Mouse (Mus musculus): Measurements from ENCODE around the gene Nup210. TPM values are rescaled to one million over a fixed set of nuclear protein-coding genes. Genes with fewer than 3 reads are reported as not detected.
A peak's percentile ranks its signal among the peaks of the same experiment; 100 is the strongest.

The Nup210 gene
- polyA plus RNA-seq, 1 experiment from 2014 or later, result 13.9 TPM

GRCm38 (mm10) chr6:91067048-91067447 lies 49.6 kb downstream of the Nup210 start:
- Histone ChIP-seq H3K9ac (ENCODE audit: low read length) (no peak overlapping the region), H3K4me3 (ENCODE audit: low read depth, low read length) (no peak overlapping the region), H3K4me1 (ENCODE audit: control insufficient read depth, insufficient read depth, low read length) (no peaks in the 10 kb centered on the region), H3K9me3 (replicated peaks; ENCODE audit: control insufficient read depth, low read length) (no peaks in the 10 kb centered on the region), H3K36me3 (ENCODE audit: control insufficient read depth, insufficient read depth, low read length) (peaks cover 65% of the 10 kb centered on the region), H3K27me3 (replicated peaks; ENCODE audit: control insufficient read depth, insufficient read depth, low read length) (no peaks in the 10 kb centered on the region), H3K4me2 (ENCODE audit: low read length) (no peak overlapping the region), H3K27ac (ENCODE audit: low read depth, low read length) (no peak overlapping the region)
- ATAC-seq (no peak), DNase-seq (ENCODE audit: low spot score) (no peak)
- 91% methylated on average over 3 of the region's 3 CpGs for WGBS

DNA sequence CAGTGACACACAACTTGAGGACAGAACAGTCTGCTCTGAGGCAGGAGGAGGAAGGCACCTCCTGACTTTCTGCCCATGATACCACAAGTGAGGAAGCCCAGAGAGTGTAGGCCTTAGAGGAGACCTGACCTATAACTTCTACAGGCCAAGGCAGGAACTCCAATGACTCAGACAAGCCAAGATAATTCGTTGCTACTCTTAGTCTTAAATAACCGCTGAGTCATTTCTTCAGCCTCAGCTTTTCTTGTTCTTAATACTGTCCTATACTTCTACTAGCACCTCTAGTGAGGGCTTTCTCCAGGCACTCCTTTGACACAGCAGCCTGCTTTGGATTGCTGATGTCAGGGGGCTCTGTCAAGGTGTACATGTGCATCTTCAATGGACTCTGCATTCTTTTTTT lies 55.3 kb downstream of the Nup210 start:
- 90% methylated on average over 2 of the region's 2 CpGs for WGBS
- Histone ChIP-seq H3K9me3 (replicated peaks; ENCODE audit: control insufficient read depth, low read length) (no peaks in the 10 kb centered on the region), H3K4me2 (ENCODE audit: low read length) (no peak overlapping the region), H3K4me1 (ENCODE audit: control insufficient read depth, insufficient read depth, low read length) (no peaks in the 10 kb centered on the region), H3K9ac (ENCODE audit: low read length) (no peak overlapping the region), H3K27me3 (replicated peaks; ENCODE audit: control insufficient read depth, insufficient read depth, low read length) (no peaks in the 10 kb centered on the region), H3K36me3 (ENCODE audit: control insufficient read depth, insufficient read depth, low read length) (peaks cover 65% of the 10 kb centered on the region), H3K4me3 (ENCODE audit: low read depth, low read length) (no peak overlapping the region), H3K27ac (ENCODE audit: low read depth, low read length) (no peak overlapping the region)
- ATAC-seq, result no peak
- DNase-seq (ENCODE audit: low spot score), result no peak

DNA sequence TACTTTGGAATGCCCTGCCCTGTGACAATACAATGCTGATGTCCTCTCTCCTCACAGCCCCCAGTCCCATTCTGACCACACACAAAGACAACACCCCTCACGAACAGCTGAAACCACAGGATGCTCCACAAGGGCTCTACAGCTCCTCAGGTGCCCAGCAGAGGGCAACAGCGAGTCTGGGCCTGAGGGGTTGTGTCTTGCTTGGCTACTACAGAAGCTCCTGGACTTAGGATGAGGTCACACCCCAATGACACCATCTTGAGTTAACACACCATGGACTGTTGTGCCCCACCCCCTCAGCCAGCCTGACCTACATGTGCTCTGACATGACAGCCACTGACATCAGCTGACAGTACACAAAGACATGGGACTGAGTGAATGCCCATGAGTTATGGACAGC lies 56.9 kb downstream of the Nup210 start:
- H3K27ac ChIP-seq (ENCODE audit: low read depth, low read length), result no peak overlapping the region
- H3K27me3 ChIP-seq (replicated peaks; ENCODE audit: control insufficient read depth, insufficient read depth, low read length), result no peaks in the 10 kb centered on the region
- no peak overlapping the region for H3K4me2 ChIP-seq (ENCODE audit: low read length)
- H3K4me1 ChIP-seq (ENCODE audit: control insufficient read depth, insufficient read depth, low read length), result no peaks in the 10 kb centered on the region
- no peak overlapping the region for H3K4me3 ChIP-seq (ENCODE audit: low read depth, low read length)
- peaks cover 60% of the 10 kb centered on the region for H3K36me3 ChIP-seq (ENCODE audit: control insufficient read depth, insufficient read depth, low read length)
- no peak overlapping the region for H3K9ac ChIP-seq (ENCODE audit: low read length)
- 42% methylated on average over 2 of the region's 2 CpGs for WGBS
- no peak for DNase-seq (ENCODE audit: low spot score)
- ATAC-seq, result no peak; the same call in 1 of the 2 replicates
- H3K9me3 ChIP-seq (replicated peaks; ENCODE audit: control insufficient read depth, low read length), result no peaks in the 10 kb centered on the region

- no peaks in the 10 kb centered on the region for H3K4me1 ChIP-seq (ENCODE audit: control insufficient read depth, insufficient read depth, low read length)
- H3K9ac ChIP-seq (ENCODE audit: low read length), result no peak overlapping the region
- no peaks in the 10 kb centered on the region for H3K27me3 ChIP-seq (replicated peaks; ENCODE audit: control insufficient read depth, insufficient read depth, low read length)
- H3K4me2 ChIP-seq (ENCODE audit: low read length), result no peak overlapping the region
- peaks cover 61% of the 10 kb centered on the region for H3K36me3 ChIP-seq (ENCODE audit: control insufficient read depth, insufficient read depth, low read length)
- ATAC-seq, result no peak
- no peak overlapping the region for H3K27ac ChIP-seq (ENCODE audit: low read depth, low read length)
- H3K4me3 ChIP-seq (ENCODE audit: low read depth, low read length), result no peak overlapping the region
- H3K9me3 ChIP-seq (replicated peaks; ENCODE audit: control insufficient read depth, low read length), result no peaks in the 10 kb centered on the region
- no peak for DNase-seq (ENCODE audit: low spot score)
- whole genome bisulfite sequencing, result 65% methylated on average over 2 of the region's 2 CpGs
These were observed 58.6 kb downstream of the Nup210 start for GRCm38 (mm10) chr6:91057989-91058388.

DNA sequence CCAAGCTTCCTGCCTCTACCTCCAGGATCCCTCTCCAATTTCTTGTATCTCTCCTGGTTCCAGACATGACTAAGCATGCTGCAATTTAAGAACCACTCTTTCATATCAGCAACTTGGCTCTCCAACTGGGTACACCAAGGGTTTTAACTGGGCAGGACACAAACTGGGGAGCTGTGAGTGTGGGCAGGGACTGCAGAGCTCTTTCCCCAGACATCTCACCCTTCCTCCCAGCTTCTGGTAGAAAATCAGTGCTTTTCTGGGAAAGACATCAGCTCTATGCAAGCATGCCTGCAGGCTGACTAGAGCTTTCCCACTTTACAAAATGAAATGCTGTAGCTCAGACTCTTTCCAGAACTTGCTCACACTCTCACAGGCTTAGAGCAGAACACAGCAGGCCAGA lies 60.3 kb downstream of the Nup210 start:
- DNase-seq (ENCODE audit: low spot score) (no peak), ATAC-seq (no peak)
- Histone ChIP-seq H3K27me3 (replicated peaks; ENCODE audit: control insufficient read depth, insufficient read depth, low read length) (no peaks in the 10 kb centered on the region), H3K36me3 (ENCODE audit: control insufficient read depth, insufficient read depth, low read length) (peaks cover 56% of the 10 kb centered on the region), H3K4me3 (ENCODE audit: low read depth, low read length) (no peak overlapping the region), H3K9me3 (replicated peaks; ENCODE audit: control insufficient read depth, low read length) (no peaks in the 10 kb centered on the region), H3K27ac (ENCODE audit: low read depth, low read length) (no peak overlapping the region), H3K4me2 (ENCODE audit: low read length) (no peak overlapping the region), H3K4me1 (ENCODE audit: control insufficient read depth, insufficient read depth, low read length) (no peaks in the 10 kb centered on the region), H3K9ac (ENCODE audit: low read length) (no peak overlapping the region)

- no peak for DNase-seq (ENCODE audit: low spot score)
- peaks cover 43% of the 10 kb centered on the region for H3K36me3 ChIP-seq (ENCODE audit: control insufficient read depth, insufficient read depth, low read length)
These were observed 64.1 kb downstream of the Nup210 start for GRCm38 (mm10) chr6:91052572-91052971.

DNA sequence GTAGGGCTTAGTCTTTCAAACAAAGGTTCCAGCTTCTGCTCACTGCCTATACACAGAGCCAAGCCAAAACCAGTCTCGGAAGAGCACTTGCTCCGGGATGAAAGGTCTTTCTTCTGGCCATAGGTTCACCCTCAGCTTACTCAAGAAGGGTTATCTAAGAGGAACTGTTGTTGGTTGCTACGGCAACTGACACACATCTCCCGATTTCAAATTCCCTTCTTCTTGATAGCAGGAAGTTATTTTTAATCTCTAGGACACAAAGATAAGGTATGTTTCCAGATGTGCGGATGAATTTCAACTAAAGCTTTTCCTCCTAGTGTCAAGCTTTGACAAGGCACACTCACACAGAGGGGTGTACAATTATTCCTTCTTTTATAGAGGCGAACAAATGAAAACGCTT lies 68.6 kb downstream of the Nup210 start:
- 86% methylated on average over 7 of the region's 7 CpGs for WGBS
- no peaks in the 10 kb centered on the region for H3K27me3 ChIP-seq (replicated peaks; ENCODE audit: control insufficient read depth, insufficient read depth, low read length)
- no peak overlapping the region for H3K9ac ChIP-seq (ENCODE audit: low read length)
- no peak overlapping the region for H3K4me3 ChIP-seq (ENCODE audit: low read depth, low read length)
- H3K4me2 ChIP-seq (ENCODE audit: low read length), result no peak overlapping the region
- peaks cover 44% of the 10 kb centered on the region; the same call in 1 of the 2 replicates for H3K36me3 ChIP-seq (ENCODE audit: control insufficient read depth, insufficient read depth, low read length)
- no peaks in the 10 kb centered on the region for H3K9me3 ChIP-seq (replicated peaks; ENCODE audit: control insufficient read depth, low read length)
- H3K4me1 ChIP-seq (ENCODE audit: control insufficient read depth, insufficient read depth, low read length), result no peaks in the 10 kb centered on the region
- no peak for DNase-seq (ENCODE audit: low spot score)
- no peak for ATAC-seq
- no peak overlapping the region for H3K27ac ChIP-seq (ENCODE audit: low read depth, low read length)

More at GRCm38 (mm10) chr6:91052572-91052971, 64.1 kb downstream of the Nup210 start:
- no peak for ATAC-seq
- no peaks in the 10 kb centered on the region for H3K27me3 ChIP-seq (replicated peaks; ENCODE audit: control insufficient read depth, insufficient read depth, low read length)
- H3K9ac ChIP-seq (ENCODE audit: low read length), result no peak overlapping the region
- H3K4me2 ChIP-seq (ENCODE audit: low read length), result no peak overlapping the region
- H3K9me3 ChIP-seq (replicated peaks; ENCODE audit: control insufficient read depth, low read length), result no peaks in the 10 kb centered on the region
- H3K4me3 ChIP-seq (ENCODE audit: low read depth, low read length), result no peak overlapping the region
- WGBS, result 90% methylated on average over 4 of the region's 4 CpGs
- H3K27ac ChIP-seq (ENCODE audit: low read depth, low read length), result no peak overlapping the region
- no peaks in the 10 kb centered on the region for H3K4me1 ChIP-seq (ENCODE audit: control insufficient read depth, insufficient read depth, low read length)

- H3K9me3 ChIP-seq (replicated peaks; ENCODE audit: control insufficient read depth, low read length), result no peaks in the 10 kb centered on the region
- no peak for ATAC-seq
- no peak overlapping the region for H3K9ac ChIP-seq (ENCODE audit: low read length)
- H3K4me1 ChIP-seq (ENCODE audit: control insufficient read depth, insufficient read depth, low read length), result no peaks in the 10 kb centered on the region
- no peak overlapping the region for H3K4me3 ChIP-seq (ENCODE audit: low read depth, low read length)
- no peaks in the 10 kb centered on the region for H3K27me3 ChIP-seq (replicated peaks; ENCODE audit: control insufficient read depth, insufficient read depth, low read length)
- peaks cover 43% of the 10 kb centered on the region for H3K36me3 ChIP-seq (ENCODE audit: control insufficient read depth, insufficient read depth, low read length)
- H3K4me2 ChIP-seq (ENCODE audit: low read length), result no peak overlapping the region
- no peak for DNase-seq (ENCODE audit: low spot score)
- WGBS, result 42% methylated on average over 5 of the region's 5 CpGs
- 0 out of 2 replicates have a peak overlapping the region, but pooled peaks have one; percentile 9 for H3K27ac ChIP-seq (ENCODE audit: low read depth, low read length)
These were observed 69.2 kb downstream of the Nup210 start for GRCm38 (mm10) chr6:91047434-91047833.

- DNase-seq (ENCODE audit: low spot score) (no peak), ATAC-seq (no peak)
- Histone ChIP-seq H3K4me3 (ENCODE audit: low read depth, low read length) (no peak overlapping the region), H3K9me3 (replicated peaks; ENCODE audit: control insufficient read depth, low read length) (no peaks in the 10 kb centered on the region), H3K9ac (ENCODE audit: low read length) (no peak overlapping the region), H3K27ac (ENCODE audit: low read depth, low read length) (no peak overlapping the region), H3K36me3 (ENCODE audit: control insufficient read depth, insufficient read depth, low read length) (peaks cover 49% of the 10 kb centered on the region), H3K27me3 (replicated peaks; ENCODE audit: control insufficient read depth, insufficient read depth, low read length) (no peaks in the 10 kb centered on the region), H3K4me1 (ENCODE audit: control insufficient read depth, insufficient read depth, low read length) (no peaks in the 10 kb centered on the region), H3K4me2 (ENCODE audit: low read length) (no peak overlapping the region)
- 75% methylated on average over 5 of the region's 5 CpGs for WGBS
These were observed 70.4 kb downstream of the Nup210 start for GRCm38 (mm10) chr6:91046184-91046583.
